Mouse (Mus musculus) heart, postnatal 36 days (tissue): ENCODE results near the gene Phc2. TPM values are rescaled to one million over a fixed set of nuclear protein-coding genes. Genes with fewer than 3 reads are reported as not detected.

Source experiments
- total RNA-seq, 2 experiments: library from RNA; stranded (reverse); gene quantifications; 2 replicates each; pipeline ENCODE4 v1.2.3; 2021

Phc2 gene
- total RNA-seq, 2 experiments from 2014 or later, result 32.2 to 45.7 TPM

Other genes with a start within 250 kb of the Phc2 start
- 1 to 10 TPM; 4.0 to 5.6 TPM for gene Zscan20, start 44.6 kb upstream of the Phc2 start, total RNA-seq
- gene Tlr12, start 36.1 kb upstream of the Phc2 start, total RNA-seq, result under 1 TPM; 0.11 to 0.56 TPM
- gene A3galt2, start 100.7 kb downstream of the Phc2 start, total RNA-seq, result under 1 TPM in 1 of 2 experiments, not detected in 1; 0.08 TPM
- gene Zfp362, start 151.3 kb downstream of the Phc2 start, total RNA-seq, result 10 to 100 TPM; 12.5 to 14.3 TPM
- gene Trim62, start 228.9 kb downstream of the Phc2 start, total RNA-seq, result 1 to 10 TPM; 1.5 to 2.1 TPM